Mouse (Mus musculus) brown adipose tissue, adult 24 weeks (tissue): Measurements from ENCODE around the gene Rxra. TPM values are rescaled to one million over a fixed set of nuclear protein-coding genes. Genes with fewer than 3 reads are reported as not detected.

Source experiments
- H3K27ac ChIP-seq: fragments of 200-500 bp; replicated peaks from 2 replicates; pipeline ENCODE4 v1.5.1; 2012; ENCODE audit warnings: low read depth, mild to moderate bottlenecking, low read length
- H3K4me1 ChIP-seq: fragments of 200-500 bp; 2 replicates; pipeline ENCODE4 v1.6.1; 2012; ENCODE audit warnings: low read length, mixed read lengths; ENCODE audit not compliant: control insufficient read depth, insufficient read depth, insufficient read length
- H3K4me3 ChIP-seq: fragments of 200-500 bp; 2 replicates; pipeline ENCODE4 v1.5.1; 2012; ENCODE audit warnings: low read depth, mild to moderate bottlenecking, low read length, moderate library complexity; ENCODE audit not compliant: insufficient read depth
- polyA plus RNA-seq: library from polyadenylated mRNA; stranded (reverse); fragments of >200 nt; gene quantifications from 2 replicates; pipeline ENCODE4 v1.2.4, GENCODE M21; 2012; ENCODE audit not compliant: missing spikeins, insufficient read depth, insufficient read length

The Rxra gene
- polyA plus RNA-seq, 1 experiment, result 24.1 TPM

- Histone ChIP-seq H3K27ac (no peak overlapping the region), H3K4me3 (no peak overlapping the region), H3K4me1 (0 out of 2 replicates have a peak, but pooled peaks cover 5% of the 10 kb centered on the region)
Measured at GRCm38 (mm10) chr2:27769701-27770100, 93.5 kb downstream of the Rxra start.

GRCm38 (mm10) chr2:27770205-27770604, 94.0 kb downstream of the Rxra start:
- no peak overlapping the region for H3K27ac ChIP-seq
- 0 out of 2 replicates have a peak, but pooled peaks cover 8% of the 10 kb centered on the region for H3K4me1 ChIP-seq
- no peak overlapping the region for H3K4me3 ChIP-seq

DNA sequence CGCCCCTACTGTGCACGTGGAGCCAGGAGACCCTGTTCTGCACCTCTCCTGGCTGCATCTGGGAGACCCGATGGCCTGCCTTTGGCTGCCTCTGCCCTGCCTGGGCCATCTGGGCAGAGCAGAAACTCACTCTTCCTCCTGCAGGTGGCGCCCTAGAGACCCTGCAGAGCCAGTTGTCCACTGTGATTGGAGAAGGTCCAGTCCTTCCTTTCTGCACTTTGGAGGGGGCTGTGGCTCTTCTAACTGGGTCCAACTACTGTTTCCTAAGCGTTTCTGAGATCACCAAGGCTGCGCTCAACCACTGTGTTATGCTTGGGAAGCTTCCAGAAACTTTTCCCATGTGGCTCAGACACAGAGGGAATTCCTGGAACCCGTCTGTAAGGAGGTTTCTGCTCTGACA, 95.7 kb downstream of the Rxra start:
- Histone ChIP-seq H3K4me1 (0 out of 2 replicates have a peak, but pooled peaks cover 8% of the 10 kb centered on the region), H3K27ac (no peak overlapping the region), H3K4me3 (no peak overlapping the region)

DNA sequence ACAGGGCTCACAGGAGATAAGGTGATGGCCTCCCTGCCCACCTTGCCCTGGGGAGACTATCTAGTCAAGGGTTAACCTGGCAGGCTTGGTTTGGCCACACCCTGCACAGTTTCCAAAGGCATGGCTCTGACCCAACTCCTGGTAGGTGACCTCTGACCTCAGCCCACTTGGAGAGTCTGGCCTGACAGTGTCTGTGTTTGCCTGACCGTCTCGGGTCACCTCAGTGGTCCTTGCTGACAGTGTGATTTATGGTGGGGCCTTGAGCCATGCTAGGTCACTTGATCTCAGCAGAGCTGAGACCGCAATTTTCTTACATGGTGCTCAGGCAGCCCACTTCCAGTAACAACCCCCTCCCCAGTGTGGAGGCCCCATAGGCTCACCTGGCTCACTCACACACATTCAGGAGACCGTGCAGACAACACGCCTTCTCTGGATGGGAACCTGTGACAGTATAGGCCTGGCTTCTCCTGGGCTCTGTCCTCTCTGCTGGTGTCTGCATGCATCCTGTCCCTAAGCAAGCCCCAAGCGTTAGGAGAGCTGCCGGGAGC, 96.7 kb downstream of the Rxra start:
- Histone ChIP-seq H3K4me1 (0 out of 2 replicates have a peak, but pooled peaks cover 8% of the 10 kb centered on the region), H3K27ac (no peak overlapping the region), H3K4me3 (no peak overlapping the region)

DNA sequence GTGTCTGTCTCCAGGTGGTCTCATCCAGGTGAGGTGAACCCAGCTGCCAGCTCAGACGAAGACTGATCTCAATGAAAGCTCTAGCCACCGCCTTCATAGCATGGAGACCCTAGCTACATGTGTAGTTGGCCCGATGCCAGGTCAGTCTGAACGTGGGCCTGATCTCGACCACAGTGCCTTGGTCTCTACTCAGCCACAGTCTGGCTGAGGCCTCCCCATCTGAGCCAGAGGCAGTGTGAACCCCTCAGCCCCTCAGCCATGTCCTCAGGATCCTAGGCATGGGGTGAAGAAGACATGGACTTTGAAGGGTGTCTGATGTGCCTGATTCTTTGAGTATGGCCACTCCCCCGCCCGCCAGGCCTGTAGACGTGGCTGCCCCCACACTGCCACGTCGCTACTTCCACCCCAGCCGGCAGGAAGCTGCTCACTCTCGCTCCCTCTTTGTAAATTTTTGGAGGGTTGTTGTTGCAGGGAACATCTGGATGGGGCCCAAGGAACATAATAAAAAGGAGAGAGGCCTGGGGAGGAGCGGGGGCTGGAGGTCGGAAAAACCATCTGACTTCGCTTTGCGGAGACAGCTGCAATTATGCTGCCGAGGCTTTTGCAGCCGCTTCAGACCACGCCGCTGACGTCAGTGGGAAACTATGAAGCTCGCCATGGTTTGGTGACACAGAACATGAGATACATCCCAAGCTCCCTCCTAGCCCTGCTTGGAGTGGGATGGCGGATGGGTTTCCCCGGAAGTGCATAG, 97.9 kb downstream of the Rxra start:
- H3K27ac ChIP-seq, result peak overlapping the region; percentile 84
- 0 out of 2 replicates have a peak, but pooled peaks cover 8% of the 10 kb centered on the region for H3K4me1 ChIP-seq
- no peak overlapping the region for H3K4me3 ChIP-seq

DNA sequence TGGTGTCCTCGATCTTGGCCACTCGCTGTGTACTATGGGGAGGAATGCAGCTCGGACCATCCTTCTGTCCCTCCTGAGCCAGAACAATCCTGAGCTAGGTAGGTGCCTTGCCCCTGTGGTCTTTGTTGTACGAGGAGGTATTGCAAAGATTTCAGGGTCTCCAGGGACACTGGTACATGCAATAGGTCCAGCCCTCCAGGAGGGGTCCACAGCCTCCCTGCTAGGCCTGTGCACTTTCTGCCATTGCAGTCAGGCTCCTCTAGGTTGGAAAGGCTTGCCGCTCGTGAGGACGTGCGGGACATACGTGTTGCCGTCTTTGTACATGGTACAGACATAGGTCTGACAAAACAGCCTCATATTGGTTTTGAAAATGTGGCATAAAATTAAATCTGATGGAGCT, 98.8 kb downstream of the Rxra start:
- H3K4me1 ChIP-seq, result 0 out of 2 replicates have a peak, but pooled peaks cover 8% of the 10 kb centered on the region
- no peak overlapping the region for H3K4me3 ChIP-seq
- H3K27ac ChIP-seq, result peak overlapping the region; percentile 64

- Histone ChIP-seq H3K4me1 (0 out of 2 replicates have a peak, but pooled peaks cover 8% of the 10 kb centered on the region), H3K27ac (no peak overlapping the region), H3K4me3 (no peak overlapping the region)
Measured at GRCm38 (mm10) chr2:27775625-27776024, 99.4 kb downstream of the Rxra start.

DNA sequence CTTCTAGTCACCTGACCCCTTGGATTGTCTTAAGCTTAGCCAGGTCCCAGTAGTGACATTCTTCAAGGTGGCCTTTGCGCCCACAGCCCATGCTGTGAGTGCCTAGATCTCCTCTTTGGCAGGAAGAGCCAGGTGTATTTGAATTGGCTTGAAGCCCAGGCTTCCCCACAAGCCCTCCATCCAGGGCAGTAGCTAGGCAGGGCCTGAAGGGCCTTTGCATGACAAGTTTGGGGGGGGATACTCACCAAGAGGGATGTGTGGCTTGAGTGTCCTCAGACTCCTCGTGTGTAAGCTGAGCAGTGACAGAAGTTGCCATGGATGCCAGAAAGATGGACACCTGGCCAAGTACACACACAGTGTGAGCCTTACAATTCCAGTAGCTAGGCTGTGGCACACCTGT, 101.5 kb downstream of the Rxra start:
- no peak overlapping the region for H3K4me3 ChIP-seq
- H3K27ac ChIP-seq, result no peak overlapping the region
- H3K4me1 ChIP-seq, result 0 out of 2 replicates have a peak, but pooled peaks cover 8% of the 10 kb centered on the region

GRCm38 (mm10) chr2:27778289-27778688, 102.0 kb downstream of the Rxra start:
- Histone ChIP-seq H3K27ac (no peak overlapping the region), H3K4me3 (no peak overlapping the region), H3K4me1 (0 out of 2 replicates have a peak, but pooled peaks cover 8% of the 10 kb centered on the region)

GRCm38 (mm10) chr2:27779291-27779866, 103.1 kb downstream of the Rxra start:
- H3K27ac ChIP-seq, result no peak overlapping the region

DNA sequence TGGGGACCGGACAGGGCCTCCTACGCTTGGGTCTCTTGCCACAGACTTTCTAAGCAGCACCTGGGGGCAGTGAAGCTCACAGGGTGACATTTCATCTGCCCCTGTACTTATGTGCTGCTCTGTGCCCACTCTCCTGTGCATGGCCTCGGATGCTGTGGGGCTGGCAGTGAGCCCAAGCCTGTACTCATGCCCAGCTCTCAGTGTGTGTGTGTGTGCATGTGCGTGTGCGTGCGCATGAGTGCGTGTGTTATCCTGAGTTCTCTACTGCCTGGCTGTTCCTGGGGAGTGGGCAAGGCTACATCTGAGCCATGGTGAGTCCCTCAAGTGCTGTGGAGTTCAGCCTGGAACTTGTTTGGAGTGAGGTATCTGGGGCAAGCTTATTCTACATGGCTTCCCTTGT, 103.9 kb downstream of the Rxra start:
- Histone ChIP-seq H3K27ac (no peak overlapping the region), H3K4me3 (no peak overlapping the region), H3K4me1 (no peaks in the 10 kb centered on the region)

More at GRCm38 (mm10) chr2:27779291-27779866, 103.1 kb downstream of the Rxra start:
- Histone ChIP-seq H3K4me3 (no peak overlapping the region), H3K4me1 (0 out of 2 replicates have a peak, but pooled peaks cover 5% of the 10 kb centered on the region)

GRCm38 (mm10) chr2:27785363-27785762, 109.1 kb downstream of the Rxra start:
- Histone ChIP-seq H3K4me1 (no peaks in the 10 kb centered on the region), H3K27ac (no peak overlapping the region), H3K4me3 (no peak overlapping the region)

GRCm38 (mm10) chr2:27785973-27786417, 109.8 kb downstream of the Rxra start:
- no peak overlapping the region for H3K27ac ChIP-seq
- H3K4me1 ChIP-seq, result no peaks in the 10 kb centered on the region
- no peak overlapping the region for H3K4me3 ChIP-seq

DNA sequence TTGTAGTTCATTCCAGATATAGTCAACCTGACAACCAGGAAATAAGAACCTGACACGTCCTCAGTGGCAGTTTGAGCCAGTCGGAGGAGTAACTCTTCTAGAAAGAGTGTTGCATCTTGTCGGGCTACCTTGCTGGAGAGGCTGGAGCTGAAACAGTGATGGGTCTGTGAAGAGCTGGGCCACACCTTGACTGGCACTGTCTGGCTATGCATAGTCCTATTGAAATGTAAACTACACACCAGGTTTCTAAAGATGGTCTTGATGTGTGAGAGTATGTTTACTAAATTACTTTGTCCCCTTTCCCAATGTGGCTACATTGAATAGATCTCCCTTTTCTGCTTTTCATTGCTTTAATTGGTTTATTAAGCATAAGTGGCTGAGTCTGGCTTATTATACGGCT, 115.3 kb downstream of the Rxra start:
- Histone ChIP-seq H3K4me3 (no peak overlapping the region), H3K4me1 (no peaks in the 10 kb centered on the region), H3K27ac (no peak overlapping the region)

DNA sequence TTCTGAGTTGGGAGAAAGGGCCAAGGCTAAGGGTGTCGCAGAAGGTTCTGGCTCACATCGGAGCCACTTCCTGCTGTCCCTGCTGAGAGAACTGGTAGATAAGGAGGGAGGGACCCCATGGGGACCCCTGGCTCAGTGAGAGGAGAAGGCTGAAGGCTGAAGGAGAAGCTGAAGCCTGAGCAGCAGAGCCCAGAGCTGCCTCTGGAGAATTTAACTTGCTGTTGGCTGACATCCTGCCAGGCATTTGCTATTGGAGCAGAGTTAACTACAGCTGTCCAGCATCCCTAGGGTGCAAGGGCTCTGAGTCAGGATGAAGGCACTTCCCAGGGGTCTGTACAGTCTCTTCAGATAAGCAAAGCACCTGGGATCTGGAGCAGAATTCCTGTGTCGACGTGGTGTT, 122.8 kb downstream of the Rxra start:
- Histone ChIP-seq H3K27ac (no peak overlapping the region), H3K4me1 (peaks cover 4% of the 10 kb centered on the region), H3K4me3 (no peak overlapping the region)
